In genomic region chr1:180482840-180483398, GRCm38 (mm10) we compare ENCODE assay signal across 9 mouse cellular contexts. TPM values are rescaled to one million over a fixed set of nuclear protein-coding genes. Genes with fewer than 3 reads are reported as not detected.
DNase-seq lines count a peak whose midpoint lies in the region; ATAC-seq and TF ChIP-seq lines count a peak whose summit lies in the region.
"Had no signal": no experiment of that assay in that cellular context is flagged by ENCODE, and none has a peak within 500 bp of the region (broad histone marks: within the 10 kb centered on the region; RNA-seq: fewer than 3 reads in every experiment).

No protein-coding gene starts in this region.

- no peak for TF ChIP-seq CTCF in forebrain, postnatal 0 days (IDR thresholded peaks at IDR 0.05; ENCODE audit: low read depth)

- H3K9me3 ChIP-seq in forebrain, postnatal 0 days (ENCODE audit: low read length): no peaks in the 10 kb centered on the region
- no peaks in the 10 kb centered on the region for H3K9me3 ChIP-seq in liver, embryonic 15.5 days (replicated peaks)

- H3K9ac ChIP-seq in forebrain, postnatal 0 days: peak overlapping the region; percentile 68
- no peak overlapping the region for H3K9ac ChIP-seq in liver, embryonic 15.5 days

- H3K4me2 ChIP-seq in forebrain, postnatal 0 days (ENCODE audit: low read depth): peak overlapping the region; percentile 89
- H3K4me2 ChIP-seq in liver, embryonic 15.5 days: peak overlapping the region; percentile 57

- H3K4me1 ChIP-seq in forebrain, postnatal 0 days (ENCODE audit: insufficient read depth): peaks cover 4% of the 10 kb centered on the region; the same call in 1 of the 2 replicates
- peaks cover 11% of the 10 kb centered on the region for H3K4me1 ChIP-seq in liver, embryonic 15.5 days (replicated peaks)

- no peaks in the 10 kb centered on the region for H3K36me3 ChIP-seq in forebrain, postnatal 0 days (ENCODE audit: insufficient read depth)
- no peaks in the 10 kb centered on the region for H3K36me3 ChIP-seq in liver, embryonic 15.5 days (replicated peaks)

- H3K27me3 ChIP-seq in forebrain, postnatal 0 days (ENCODE audit: insufficient read depth, low read length): peaks cover 5% of the 10 kb centered on the region; the same call in 1 of the 2 replicates
- H3K27me3 ChIP-seq in liver, embryonic 15.5 days: peaks cover 57% of the 10 kb centered on the region

- WGBS in forebrain, postnatal 0 days: 5% methylated on average over 34 of the region's 39 CpGs
- WGBS in liver, embryonic 15.5 days (ENCODE audit: insufficient replicate concordance): 4% methylated on average over 39 of the region's 39 CpGs

- 0 out of 2 replicates have a peak, but pooled peaks have one; percentile 2 for ATAC-seq in forebrain, postnatal 0 days
- no peak for ATAC-seq in liver, embryonic 15.5 days (ENCODE audit: insufficient read depth)
- no peak for ATAC-seq in megakaryocyte-erythroid progenitor cell, adult 5-6 weeks (replicated peaks; ENCODE audit: low FRiP score, low TSS enrichment, poor library complexity, severe bottlenecking)

- H3K4me3 ChIP-seq in forebrain, postnatal 0 days (ENCODE audit: low read depth, low read length): peak overlapping the region; percentile 54
- H3K4me3 ChIP-seq in liver, embryonic 15.5 days (replicated peaks): peak overlapping the region; percentile 27

- H3K27ac ChIP-seq in forebrain, postnatal 0 days (ENCODE audit: low read depth, low read length): no peak overlapping the region
- no peak overlapping the region for H3K27ac ChIP-seq in liver, embryonic 15.5 days (replicated peaks)

- DNase-seq in embryo, embryonic 9.5 days (ENCODE audit: extremely low spot score): peak; percentile 56
- no peak for DNase-seq in embryo, embryonic 11 days
- DNase-seq in B cell, adult 2 months: peak; percentile 20 to 52
- DNase-seq in forebrain, postnatal 0 days: no peak
- DNase-seq in gastrocnemius, adult 18-20 months (ENCODE audit: low spot score): no peak
- DNase-seq in cerebellum, adult 11 months: no peak
- DNase-seq: lung, postnatal 36 days had no signal

RNA-seq across cellular contexts. Expression of gene Stum, which starts 0.4 kb away (rescaled TPM):
- total RNA-seq in forebrain, postnatal 0 days (2014; rRNA removed): 59.7 and 80.7 TPM in 2 replicates
- polyA plus RNA-seq in forebrain, postnatal 0 days (2015; fragmentation: Nextera tagmentation; extraction: Ambion mirVana): 15.2 and 16.7 TPM in 2 replicates
- polyA plus RNA-seq in liver, embryonic 15.5 days (2015; fragmentation: Nextera tagmentation; extraction: Ambion mirVana): 0.06 and 0.10 TPM in 2 replicates
- total RNA-seq in megakaryocyte-erythroid progenitor cell, adult 5-6 weeks (2014; fragmentation: Nextera tagmentation): not detected in 2 replicates
- total RNA-seq in megakaryocyte-erythroid progenitor cell, adult 5-6 weeks (2017): not detected in 2 replicates
- total RNA-seq in gastrocnemius, adult 18-20 months (2021): under 1 TPM; 0.59 to 0.78 TPM

Comparison
In these comparisons a context has a peak if more than half of its experiments do, and no peak if none do; other contexts are left out.
1. DNase-seq: peak in embryo, embryonic 9.5 days (single experiment) and B cell, adult 2 months (2 of 2); none in embryo, embryonic 11 days (single experiment), forebrain, postnatal 0 days (single experiment), gastrocnemius, adult 18-20 months (single experiment) and cerebellum, adult 11 months (single experiment).
2. RNA of gene Stum, which starts 0.4 kb away (total RNA-seq): 59.7 to 80.7 TPM in forebrain, postnatal 0 days; 0.59 to 0.78 TPM in gastrocnemius, adult 18-20 months and not detected in megakaryocyte-erythroid progenitor cell, adult 5-6 weeks; every median in the first group is over 10 times any median in the second.